Mouse (Mus musculus) small intestine, adult 2 months (tissue): Measurements from ENCODE around the gene Sec23b.

ENCODE experiments used
- CTCF ChIP-seq: fragments of 200-500 bp; IDR thresholded peaks from 2 replicates; pipeline ENCODE4 v1.5.1; 2012; ENCODE audit warnings: low read depth, mild to moderate bottlenecking, control low read depth, inconsistent platforms, low read length, moderate library complexity, mixed read lengths; ENCODE audit not compliant: insufficient replicate concordance, insufficient read length; ENCODE audit errors: extremely low read depth
- POLR2A ChIP-seq: fragments of 200-500 bp; IDR thresholded peaks from 2 replicates; pipeline ENCODE4 v1.6.1; 2012; ENCODE audit warnings: low read depth, mild to moderate bottlenecking, control low read depth, inconsistent platforms, low read length, moderate library complexity

- no peak for TF ChIP-seq CTCF
- TF ChIP-seq POLR2A = no peak
Measured at GRCm38 (mm10) chr2:144617074-144617874, 61.2 kb downstream of the Sec23b start.
